Mouse (Mus musculus) adrenal gland, postnatal 14 days (tissue): Measurements from ENCODE around the gene Nxph4. TPM values are rescaled to one million over a fixed set of nuclear protein-coding genes. Genes with fewer than 3 reads are reported as not detected.

ENCODE experiments used
- DNase-seq: peaks from one replicate; pipeline ENCODE4 v3.0.0; 2021; ENCODE audit warnings: mixed read lengths
- total RNA-seq: library from RNA; stranded (reverse); gene quantifications from 2 replicates; pipeline ENCODE4 v1.2.3, GENCODE M21; 2021

The Nxph4 gene
- total RNA-seq, 1 experiment from 2014 or later = 8.0 TPM

- no peak for DNase-seq
These were observed 8.4 kb upstream of the Nxph4 start for GRCm38 (mm10) chr10:127542720-127543119.

GRCm38 (mm10) chr10:127542084-127542483, 7.7 kb upstream of the Nxph4 start:
- no peak for DNase-seq

DNA sequence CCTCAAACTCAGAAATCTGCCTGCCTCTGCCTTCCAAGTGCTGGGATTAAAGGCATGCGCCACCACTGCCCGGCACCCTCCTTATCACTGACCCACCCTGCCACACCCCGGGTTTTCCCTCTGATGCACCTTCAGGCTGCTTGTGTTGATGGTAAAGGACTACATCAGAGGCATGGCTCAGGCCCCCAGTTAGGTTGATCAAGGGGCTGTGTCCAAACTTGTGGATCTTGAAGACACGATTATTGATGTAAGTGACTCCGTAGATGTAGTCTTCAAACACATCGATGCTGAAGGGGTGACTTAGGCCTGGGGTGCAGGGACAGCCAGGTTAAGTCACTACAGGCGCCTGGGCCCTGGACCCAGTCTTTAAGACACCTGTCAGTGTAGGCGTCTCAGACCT, 7.2 kb upstream of the Nxph4 start:
- DNase-seq = no peak

GRCm38 (mm10) chr10:127537854-127538583, 3.7 kb upstream of the Nxph4 start:
- peak; percentile 87 for DNase-seq

GRCm38 (mm10) chr10:127536586-127537314, 2.4 kb upstream of the Nxph4 start:
- DNase-seq = peak; percentile 57

GRCm38 (mm10) chr10:127534929-127535384, 598 bp upstream of the Nxph4 start:
- DNase-seq = no peak

DNA sequence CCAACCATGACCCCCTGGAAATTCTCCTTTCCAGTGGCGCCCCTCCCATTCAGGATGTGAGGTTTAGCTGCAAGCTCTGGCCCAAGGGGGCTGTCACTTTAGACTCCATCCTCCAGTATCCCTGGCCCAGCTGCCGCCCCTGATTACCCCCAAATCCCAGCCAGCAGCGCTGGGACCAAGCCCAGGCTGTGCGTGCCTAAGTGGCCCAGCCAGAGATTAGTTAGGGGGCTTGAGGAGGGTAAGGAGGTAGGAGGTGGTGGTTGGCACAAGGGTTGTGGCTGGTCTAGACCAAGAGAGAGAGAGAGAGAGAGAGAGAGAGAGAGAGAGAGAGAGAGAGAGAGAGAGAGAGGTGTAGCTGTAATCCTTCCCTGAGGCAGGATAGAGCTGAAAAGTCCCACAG, 2.8 kb downstream of the Nxph4 start:
- DNase-seq = no peak

GRCm38 (mm10) chr10:127530945-127531344, 3.4 kb downstream of the Nxph4 start:
- DNase-seq = no peak

- no peak for DNase-seq
These were observed 6.9 kb downstream of the Nxph4 start for GRCm38 (mm10) chr10:127527481-127527880.

DNA sequence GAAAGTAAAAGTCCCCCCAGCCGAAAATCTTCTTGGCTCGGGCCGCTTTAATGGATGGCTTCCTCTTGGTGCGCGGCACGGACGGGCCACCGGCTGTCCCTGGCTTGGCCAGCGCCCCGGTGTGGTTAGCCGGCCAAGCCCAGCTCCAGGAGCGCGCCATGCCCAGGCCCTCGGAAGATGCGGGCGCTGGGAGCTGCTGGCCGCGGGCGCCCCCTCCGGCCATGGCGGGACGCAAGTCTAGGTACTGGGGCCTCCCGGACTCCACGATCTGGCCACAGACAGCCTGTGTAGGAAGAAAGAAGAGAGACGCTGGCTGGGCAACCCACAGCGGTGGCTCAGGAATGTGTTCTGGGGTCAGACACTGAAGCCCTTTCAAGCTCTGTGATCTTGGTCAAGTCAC, 7.7 kb downstream of the Nxph4 start:
- peak; percentile 86 for DNase-seq

GRCm38 (mm10) chr10:127526048-127526447, 8.3 kb downstream of the Nxph4 start:
- DNase-seq = no peak

GRCm38 (mm10) chr10:127524646-127525255, 9.6 kb downstream of the Nxph4 start:
- DNase-seq = no peak

GRCm38 (mm10) chr10:127522088-127522581, 12.2 kb downstream of the Nxph4 start, which contains the start of gene Shmt2:
Shmt2 (minus strand) TSS chr10:127522444.
- peak; percentile 88 for DNase-seq

GRCm38 (mm10) chr10:127521611-127522080, 12.7 kb downstream of the Nxph4 start:
- DNase-seq = no peak

GRCm38 (mm10) chr10:127520714-127521357, 13.5 kb downstream of the Nxph4 start:
- DNase-seq = no peak

GRCm38 (mm10) chr10:127519903-127520713, 14.3 kb downstream of the Nxph4 start:
- DNase-seq = no peak

DNA sequence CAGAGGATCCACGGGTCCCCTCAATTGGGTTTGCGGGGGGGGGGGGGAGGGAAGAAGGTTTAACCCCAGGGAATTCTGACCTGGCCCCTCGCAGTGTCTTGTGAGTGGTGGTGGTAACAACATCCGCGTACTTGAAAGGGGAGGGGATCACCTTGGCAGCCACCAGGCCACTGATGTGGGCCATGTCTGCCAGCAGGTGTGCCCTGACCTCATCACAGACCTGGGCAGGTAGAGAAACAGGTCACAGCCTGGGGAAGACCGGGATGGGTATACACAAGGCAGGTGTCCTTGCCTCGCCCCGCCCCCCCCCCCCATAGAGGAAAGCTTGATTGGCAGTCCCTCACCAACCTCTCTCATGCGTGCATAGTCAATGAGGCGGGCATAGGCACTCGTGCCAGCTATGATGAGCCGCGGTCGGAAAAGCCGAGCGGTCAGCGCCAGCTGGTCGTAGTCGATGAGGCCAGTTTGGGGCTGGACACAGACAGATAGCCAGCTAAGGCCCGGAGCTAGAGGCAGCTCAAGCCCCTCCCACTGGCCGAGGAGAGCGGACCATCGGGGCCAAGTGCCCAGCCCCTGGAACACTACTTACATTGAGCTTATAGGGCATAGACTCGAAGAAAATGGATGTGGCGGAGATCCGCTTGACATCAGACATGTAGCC, 15.2 kb downstream of the Nxph4 start:
- DNase-seq = no peak

- no peak for DNase-seq
These were observed 16.4 kb downstream of the Nxph4 start for GRCm38 (mm10) chr10:127517941-127518340.

DNA sequence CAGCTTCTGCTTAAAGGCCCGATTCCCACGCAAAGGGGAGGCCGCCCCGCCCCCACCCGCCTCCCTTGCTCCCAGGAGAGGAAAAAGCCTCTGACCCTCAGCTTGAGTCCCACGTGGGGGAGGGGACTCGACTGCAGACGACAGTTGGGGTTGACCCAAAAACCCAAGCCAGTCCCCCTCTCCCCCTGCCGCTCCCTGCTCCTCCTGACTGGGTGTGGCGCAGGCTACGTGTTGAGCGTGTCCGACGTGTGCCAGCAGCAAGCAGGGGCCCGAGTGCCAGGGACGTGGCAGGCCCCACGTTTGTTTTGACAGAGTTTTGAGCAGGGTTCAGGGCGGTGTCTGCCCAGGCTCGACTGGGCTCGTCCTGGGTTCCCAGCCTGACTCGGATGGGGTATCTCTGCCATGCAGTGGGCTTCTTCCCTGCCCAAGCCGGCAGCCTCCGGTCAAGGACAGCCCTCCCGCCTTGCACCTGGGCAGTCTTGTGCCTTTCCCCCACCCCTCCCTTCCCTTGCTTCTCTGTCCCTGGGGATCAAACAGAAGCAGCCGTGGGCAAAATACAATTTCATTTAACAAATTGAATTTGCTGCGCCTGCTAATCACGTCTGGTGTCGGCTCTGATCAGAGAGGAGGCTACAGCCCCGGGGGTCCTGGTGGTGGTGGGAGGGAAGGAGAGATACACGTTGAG, 17.6 kb downstream of the Nxph4 start:
- peak; percentile 58 for DNase-seq

GRCm38 (mm10) chr10:127515983-127516459, 18.3 kb downstream of the Nxph4 start:
- DNase-seq = no peak
